ENCODE assay signal across 9 mouse cellular contexts in genomic region chr13:23833053-23833452, GRCm38 (mm10). TPM values are rescaled to one million over a fixed set of nuclear protein-coding genes. Genes with fewer than 3 reads are reported as not detected.
A peak's percentile ranks its signal among the peaks of the same experiment; 100 is the strongest.
DNase-seq lines count a peak whose midpoint lies in the region; ATAC-seq and TF ChIP-seq lines count a peak whose summit lies in the region.
"Had no signal": no experiment of that assay in that cellular context is flagged by ENCODE, and none has a peak within 500 bp of the region (broad histone marks: within the 10 kb centered on the region; RNA-seq: fewer than 3 reads in every experiment).

No protein-coding gene starts in this region.

- H3K36me3 ChIP-seq in heart, embryonic 10.5 days: no peaks in the 10 kb centered on the region
- H3K36me3 ChIP-seq in E14TG2a.4 (ENCODE audit: insufficient read depth, low read length): no peaks in the 10 kb centered on the region
- H3K36me3 ChIP-seq in limb, embryonic 10.5 days: no peaks in the 10 kb centered on the region
- H3K36me3 ChIP-seq in neural tube, embryonic 14.5 days (ENCODE audit: control insufficient read depth, insufficient read depth, low read length): no peaks in the 10 kb centered on the region
- H3K36me3 ChIP-seq: embryonic facial prominence, embryonic 15.5 days had no signal

- H3K9ac ChIP-seq in neural tube, embryonic 14.5 days (replicated peaks; ENCODE audit: low read depth, low read length): no peak overlapping the region
- H3K9ac ChIP-seq: embryonic facial prominence, embryonic 15.5 days had no signal

- peak; percentile 42 for TF ChIP-seq CTCF in E14TG2a.4 (conservative IDR thresholded peaks at IDR 0.05; ENCODE audit: low read length)
- peak; percentile 49 for TF ChIP-seq CTCF in bone marrow, adult 2 months (IDR thresholded peaks at IDR 0.05; ENCODE audit: control insufficient read depth, insufficient read depth, low read length)

- no peak overlapping the region for H3K27ac ChIP-seq in heart, embryonic 10.5 days
- H3K27ac ChIP-seq in bone marrow, adult 2 months (ENCODE audit: control insufficient read depth, insufficient read depth, low read depth, low read length, poor library complexity): no peak overlapping the region
- H3K27ac ChIP-seq in limb, embryonic 10.5 days: no peak overlapping the region
- no peak overlapping the region for H3K27ac ChIP-seq in neural tube, embryonic 14.5 days (ENCODE audit: low read depth, low read length)
- H3K27ac ChIP-seq: embryonic facial prominence, embryonic 15.5 days had no signal

- DNase-seq in heart, adult 8-10 months (ENCODE audit: low spot score): peak; percentile 19
- no peak for DNase-seq in heart, embryonic 10.5 days (ENCODE audit: low spot score)
- peak; percentile 6 to 9 for DNase-seq in heart, postnatal 36 days
- DNase-seq in limb, embryonic 10.5 days (ENCODE audit: low spot score): peak; percentile 42

- ATAC-seq in neural tube, embryonic 14.5 days (ENCODE audit: low read depth): peak; percentile 82; the same call in 1 of the 2 replicates
- ATAC-seq in erythroblast, adult 5-6 weeks (replicated peaks; ENCODE audit: low FRiP score, poor library complexity, severe bottlenecking): no peak

- no peak overlapping the region for H3K4me3 ChIP-seq in heart, embryonic 10.5 days
- no peak overlapping the region for H3K4me3 ChIP-seq in E14TG2a.4 (replicated peaks; ENCODE audit: low read length)
- no peak overlapping the region for H3K4me3 ChIP-seq in bone marrow, adult 2 months (replicated peaks; ENCODE audit: control insufficient read depth, low read depth, low read length)
- H3K4me3 ChIP-seq in limb, embryonic 10.5 days: no peak overlapping the region
- no peak overlapping the region for H3K4me3 ChIP-seq in neural tube, embryonic 14.5 days (ENCODE audit: low read depth, low read length)
- H3K4me3 ChIP-seq: embryonic facial prominence, embryonic 15.5 days had no signal

- WGBS in heart, embryonic 10.5 days: 18% methylated on average over 6 of the region's 6 CpGs
- 10% methylated on average over 6 of the region's 6 CpGs for WGBS in bone marrow, adult 2 months
- 22% methylated on average over 6 of the region's 6 CpGs for WGBS in limb, embryonic 10.5 days
- WGBS in neural tube, embryonic 14.5 days: 10% methylated on average over 6 of the region's 6 CpGs

- H3K27me3 ChIP-seq in heart, embryonic 10.5 days (ENCODE audit: insufficient read depth, poor library complexity, severe bottlenecking): no peaks in the 10 kb centered on the region
- H3K27me3 ChIP-seq in E14TG2a.4 (ENCODE audit: insufficient read depth, low read length): no peaks in the 10 kb centered on the region
- no peaks in the 10 kb centered on the region for H3K27me3 ChIP-seq in limb, embryonic 10.5 days (ENCODE audit: low read depth, poor library complexity, severe bottlenecking)
- no peaks in the 10 kb centered on the region for H3K27me3 ChIP-seq in neural tube, embryonic 14.5 days (ENCODE audit: control insufficient read depth, insufficient read depth, low read length)
- H3K27me3 ChIP-seq: embryonic facial prominence, embryonic 15.5 days had no signal

- no peak for TF ChIP-seq POLR2A in bone marrow, adult 2 months (IDR thresholded peaks at IDR 0.05; ENCODE audit: borderline replicate concordance, control insufficient read depth, low read depth, low read length)

- no peak overlapping the region for H3K4me2 ChIP-seq in neural tube, embryonic 14.5 days (ENCODE audit: low read depth, low read length)
- H3K4me2 ChIP-seq: embryonic facial prominence, embryonic 15.5 days had no signal

- H3K4me1 ChIP-seq in heart, embryonic 10.5 days: no peaks in the 10 kb centered on the region
- H3K4me1 ChIP-seq in E14TG2a.4 (replicated peaks; ENCODE audit: low read depth, low read length): no peaks in the 10 kb centered on the region
- H3K4me1 ChIP-seq in bone marrow, adult 2 months (ENCODE audit: control insufficient read depth, insufficient read depth, low read length): no peaks in the 10 kb centered on the region
- no peaks in the 10 kb centered on the region for H3K4me1 ChIP-seq in limb, embryonic 10.5 days
- no peaks in the 10 kb centered on the region for H3K4me1 ChIP-seq in neural tube, embryonic 14.5 days (ENCODE audit: control insufficient read depth, insufficient read depth, low read length)
- H3K4me1 ChIP-seq: embryonic facial prominence, embryonic 15.5 days had no signal

- intact Hi-C loops in heart, postnatal 36 days (cut with DNase I): loop anchor here (2.0 kb wide), 1 partner anchor 464 kb away; no protein-coding TSS in a partner anchor

- H3K9me3 ChIP-seq in heart, embryonic 10.5 days: no peaks in the 10 kb centered on the region
- H3K9me3 ChIP-seq in E14TG2a.4 (ENCODE audit: low read length): no peaks in the 10 kb centered on the region
- no peaks in the 10 kb centered on the region for H3K9me3 ChIP-seq in limb, embryonic 10.5 days (replicated peaks)
- H3K9me3 ChIP-seq in neural tube, embryonic 14.5 days (ENCODE audit: control insufficient read depth, low read length): no peaks in the 10 kb centered on the region
- H3K9me3 ChIP-seq: embryonic facial prominence, embryonic 15.5 days had no signal

RNA-seq across cellular contexts. Expression of gene Slc17a3, which starts 6.2 kb away (rescaled TPM):
- not detected for total RNA-seq in heart, adult 8-10 months (2022)
- not detected in 2 replicates for polyA plus RNA-seq in heart, embryonic 10.5 days (2016; fragmentation: Nextera tagmentation; extraction: Ambion mirVana)
- polyA plus RNA-seq in bone marrow, adult 2 months (2011; ENCODE audit: insufficient read depth, insufficient read length, low replicate concordance, missing spikeins): 2.9 TPM in 1 of 2 replicates, not detected in the other
- total RNA-seq in heart, postnatal 36 days (2021): not detected
- not detected in 2 replicates for polyA plus RNA-seq in limb, embryonic 10.5 days (2016; fragmentation: Nextera tagmentation; extraction: Ambion mirVana)
- polyA plus RNA-seq in neural tube, embryonic 14.5 days (2014; fragmentation: Nextera tagmentation; extraction: Ambion mirVana): not detected in 2 replicates
- total RNA-seq in erythroblast, adult 5-6 weeks (2015; ENCODE audit: low replicate concordance): not detected in 2 replicates
- not detected in 2 replicates for total RNA-seq in erythroblast, adult 5-6 weeks (2017; ENCODE audit: low replicate concordance)
- polyA plus RNA-seq: embryonic facial prominence, embryonic 15.5 days had no signal

RNA-seq across cellular contexts. Expression of gene Slc17a2, which starts 26.3 kb away (rescaled TPM):
- total RNA-seq in heart, adult 8-10 months (2022): not detected
- polyA plus RNA-seq in heart, embryonic 10.5 days (2016; fragmentation: Nextera tagmentation; extraction: Ambion mirVana): 0.09 TPM in 1 of 2 replicates, not detected in the other
- polyA plus RNA-seq in bone marrow, adult 2 months (2011; ENCODE audit: insufficient read depth, insufficient read length, low replicate concordance, missing spikeins): 1.4 TPM in 1 of 2 replicates, not detected in the other
- not detected for total RNA-seq in heart, postnatal 36 days (2021)
- 0.04 TPM in 1 of 2 replicates, not detected in the other for polyA plus RNA-seq in limb, embryonic 10.5 days (2016; fragmentation: Nextera tagmentation; extraction: Ambion mirVana)
- not detected in 2 replicates for polyA plus RNA-seq in neural tube, embryonic 14.5 days (2014; fragmentation: Nextera tagmentation; extraction: Ambion mirVana)
- not detected in 2 replicates for total RNA-seq in erythroblast, adult 5-6 weeks (2015; ENCODE audit: low replicate concordance)
- not detected in 2 replicates for total RNA-seq in erythroblast, adult 5-6 weeks (2017; ENCODE audit: low replicate concordance)
- polyA plus RNA-seq: embryonic facial prominence, embryonic 15.5 days had no signal

RNA-seq across cellular contexts. Expression of gene Slc17a1, which starts 34.5 kb away (rescaled TPM):
- total RNA-seq in heart, adult 8-10 months (2022): not detected
- polyA plus RNA-seq in heart, embryonic 10.5 days (2016; fragmentation: Nextera tagmentation; extraction: Ambion mirVana): not detected in 2 replicates
- not detected in 2 replicates for polyA plus RNA-seq in bone marrow, adult 2 months (2011; ENCODE audit: insufficient read depth, insufficient read length, low replicate concordance, missing spikeins)
- total RNA-seq in heart, postnatal 36 days (2021): not detected
- polyA plus RNA-seq in limb, embryonic 10.5 days (2016; fragmentation: Nextera tagmentation; extraction: Ambion mirVana): not detected in 2 replicates
- polyA plus RNA-seq in neural tube, embryonic 14.5 days (2014; fragmentation: Nextera tagmentation; extraction: Ambion mirVana): not detected in 2 replicates
- not detected in 2 replicates for total RNA-seq in erythroblast, adult 5-6 weeks (2015; ENCODE audit: low replicate concordance)
- total RNA-seq in erythroblast, adult 5-6 weeks (2017; ENCODE audit: low replicate concordance): not detected in 2 replicates
- polyA plus RNA-seq: embryonic facial prominence, embryonic 15.5 days had no signal
